Mouse (Mus musculus): Measurements from ENCODE around the gene Rsph3b. TPM values are rescaled to one million over a fixed set of nuclear protein-coding genes. Genes with fewer than 3 reads are reported as not detected.
"Not testable (repeated sequence)": the region's sequence is repeated elsewhere in the genome, so short reads cannot be mapped to it uniquely, and the experiment has no call there.

The Rsph3b gene
- polyA plus RNA-seq, 1 experiment = 17.7 TPM

DNA sequence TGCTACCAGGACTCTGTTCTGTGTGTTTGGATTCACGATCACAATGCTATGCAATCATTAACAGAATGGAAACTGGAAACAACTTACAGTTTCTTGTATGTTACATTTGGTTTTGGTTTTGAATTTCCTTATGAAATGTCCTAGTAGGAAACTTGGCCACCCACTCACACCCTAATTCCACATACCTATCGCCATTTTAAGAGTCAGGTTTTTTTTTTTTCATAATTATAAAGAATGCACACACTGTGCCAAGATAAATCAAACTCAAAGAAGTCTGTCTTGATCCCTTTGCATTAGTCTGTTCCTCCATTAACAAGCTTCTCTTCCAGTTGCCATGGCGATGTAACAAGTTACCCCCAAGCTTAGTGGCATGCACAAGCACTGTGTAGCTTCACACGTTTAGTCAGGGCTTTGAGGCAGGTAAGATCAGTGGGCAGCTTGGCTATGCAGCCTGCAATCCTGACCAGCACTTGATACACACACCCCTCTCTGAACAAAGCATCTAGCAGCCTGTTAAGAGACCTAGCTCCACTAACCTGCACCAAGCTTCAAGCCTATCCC, 24.4 kb upstream of the Rsph3b start:
- not testable (repeated sequence) for H3K36me3 ChIP-seq (ENCODE audit: control insufficient read depth, insufficient read depth, low read length, poor library complexity, severe bottlenecking); H3K9ac ChIP-seq (ENCODE audit: low read depth, poor library complexity, severe bottlenecking); H3K4me3 ChIP-seq (ENCODE audit: low read depth, low read length); H3K27ac ChIP-seq (ENCODE audit: insufficient read depth, low read length); H3K9me3 ChIP-seq (replicated peaks; ENCODE audit: control insufficient read depth, insufficient read depth, low read length, poor library complexity, severe bottlenecking); H3K27me3 ChIP-seq (ENCODE audit: control insufficient read depth, insufficient read depth, low read length, poor library complexity, severe bottlenecking); H3K4me1 ChIP-seq (ENCODE audit: control insufficient read depth, insufficient read depth, low read length)

DNA sequence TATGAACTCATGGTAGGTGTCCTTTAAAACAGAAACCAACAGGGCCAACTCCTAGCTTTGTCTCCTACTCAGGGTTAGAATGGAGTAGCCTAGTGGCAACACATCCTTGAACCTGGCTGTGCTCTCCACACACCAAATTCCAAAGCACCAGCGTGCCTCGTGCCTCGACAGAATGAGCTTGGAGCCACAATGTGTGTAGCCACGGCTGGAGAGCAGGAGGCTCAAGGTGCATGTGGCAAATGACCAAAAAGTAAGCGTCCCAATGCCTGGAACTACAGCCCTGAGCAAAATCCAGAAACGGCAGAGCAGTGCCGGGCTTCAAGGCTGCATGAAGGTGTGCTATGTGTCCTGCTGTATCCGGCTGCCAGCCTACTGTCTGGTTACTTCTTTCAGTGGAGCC, 22.8 kb upstream of the Rsph3b start:
- not testable (repeated sequence) for H3K27me3 ChIP-seq (ENCODE audit: control insufficient read depth, insufficient read depth, low read length, poor library complexity, severe bottlenecking); H3K9ac ChIP-seq (ENCODE audit: low read depth, poor library complexity, severe bottlenecking); H3K36me3 ChIP-seq (ENCODE audit: control insufficient read depth, insufficient read depth, low read length, poor library complexity, severe bottlenecking); H3K9me3 ChIP-seq (replicated peaks; ENCODE audit: control insufficient read depth, insufficient read depth, low read length, poor library complexity, severe bottlenecking); H3K27ac ChIP-seq (ENCODE audit: insufficient read depth, low read length); H3K4me3 ChIP-seq (ENCODE audit: low read depth, low read length); H3K4me1 ChIP-seq (ENCODE audit: control insufficient read depth, insufficient read depth, low read length)

DNA sequence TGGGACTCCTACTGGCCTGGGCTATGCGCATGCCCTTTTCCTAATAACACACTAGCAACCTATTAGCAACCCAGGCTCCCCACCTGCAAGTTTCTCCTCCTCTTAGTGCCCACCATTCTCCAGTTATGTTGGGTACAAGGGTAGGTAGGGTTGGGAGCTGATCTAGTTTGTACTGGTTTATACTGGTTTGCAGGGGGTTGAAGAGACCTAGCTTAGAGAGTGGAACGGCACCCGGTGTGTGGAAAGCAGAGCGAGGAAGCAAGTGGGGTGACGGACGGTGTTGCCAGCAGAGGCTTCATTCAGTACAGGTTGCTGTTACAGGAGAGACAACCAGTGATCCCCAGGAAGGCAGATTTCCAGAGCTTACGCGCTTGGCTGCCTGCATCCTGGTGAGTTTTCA, 21.9 kb upstream of the Rsph3b start, which contains the start of gene Rnaset2b:
Gene Rnaset2b, plus strand, starts transcription at position 301 of the 400 bp plus-strand sequence.
- not testable (repeated sequence) for H3K4me1 ChIP-seq (ENCODE audit: control insufficient read depth, insufficient read depth, low read length); H3K9ac ChIP-seq (ENCODE audit: low read depth, poor library complexity, severe bottlenecking); H3K36me3 ChIP-seq (ENCODE audit: control insufficient read depth, insufficient read depth, low read length, poor library complexity, severe bottlenecking); H3K27ac ChIP-seq (ENCODE audit: insufficient read depth, low read length); H3K9me3 ChIP-seq (replicated peaks; ENCODE audit: control insufficient read depth, insufficient read depth, low read length, poor library complexity, severe bottlenecking); H3K4me3 ChIP-seq (ENCODE audit: low read depth, low read length); H3K27me3 ChIP-seq (ENCODE audit: control insufficient read depth, insufficient read depth, low read length, poor library complexity, severe bottlenecking)

DNA sequence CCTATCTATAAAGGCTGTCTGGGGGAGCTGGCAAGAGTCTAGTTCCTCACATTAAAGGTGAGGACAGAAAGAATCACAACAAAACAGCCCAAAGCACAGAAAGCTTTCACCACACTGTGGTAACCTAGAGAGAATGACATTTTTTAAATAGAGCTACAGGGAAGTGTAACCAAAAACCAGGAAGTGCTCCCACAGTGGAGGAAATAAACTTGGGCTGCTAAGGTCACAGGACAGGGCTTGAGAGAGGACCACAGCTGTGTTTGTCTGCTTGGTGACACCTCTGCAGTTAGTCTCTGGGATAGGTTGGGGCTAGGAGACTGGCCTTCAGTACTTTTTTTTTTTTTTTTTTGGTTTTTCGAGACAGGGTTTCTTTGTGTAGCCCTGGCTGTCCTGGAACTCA, 19.2 kb upstream of the Rsph3b start:
- not testable (repeated sequence) for H3K4me3 ChIP-seq (ENCODE audit: low read depth, low read length); H3K27me3 ChIP-seq (ENCODE audit: control insufficient read depth, insufficient read depth, low read length, poor library complexity, severe bottlenecking); H3K9ac ChIP-seq (ENCODE audit: low read depth, poor library complexity, severe bottlenecking); H3K4me1 ChIP-seq (ENCODE audit: control insufficient read depth, insufficient read depth, low read length); H3K9me3 ChIP-seq (replicated peaks; ENCODE audit: control insufficient read depth, insufficient read depth, low read length, poor library complexity, severe bottlenecking); H3K27ac ChIP-seq (ENCODE audit: insufficient read depth, low read length); H3K36me3 ChIP-seq (ENCODE audit: control insufficient read depth, insufficient read depth, low read length, poor library complexity, severe bottlenecking)

DNA sequence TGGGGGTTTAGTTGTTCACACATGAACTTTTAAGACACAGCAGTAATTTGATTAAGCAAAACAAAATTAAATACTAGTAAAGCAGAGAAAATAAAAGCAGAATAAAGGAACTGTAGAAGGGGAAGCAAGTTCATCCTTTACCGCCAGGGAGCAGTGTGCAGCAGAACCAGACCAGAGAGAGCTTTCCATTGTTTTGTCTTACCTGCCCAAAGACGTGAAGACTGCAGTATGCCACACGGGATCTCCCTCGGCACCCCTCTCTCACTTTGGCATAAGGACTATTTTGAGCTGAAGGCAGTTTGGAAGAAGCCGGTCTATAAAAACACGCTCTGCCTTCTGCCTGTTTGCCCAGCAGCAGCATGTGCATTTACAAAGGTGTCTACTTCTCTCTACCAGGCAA, 16.9 kb upstream of the Rsph3b start:
- not testable (repeated sequence) for H3K4me3 ChIP-seq (ENCODE audit: low read depth, low read length); H3K9ac ChIP-seq (ENCODE audit: low read depth, poor library complexity, severe bottlenecking); H3K9me3 ChIP-seq (replicated peaks; ENCODE audit: control insufficient read depth, insufficient read depth, low read length, poor library complexity, severe bottlenecking); H3K27ac ChIP-seq (ENCODE audit: insufficient read depth, low read length); H3K36me3 ChIP-seq (ENCODE audit: control insufficient read depth, insufficient read depth, low read length, poor library complexity, severe bottlenecking); H3K4me1 ChIP-seq (ENCODE audit: control insufficient read depth, insufficient read depth, low read length); H3K27me3 ChIP-seq (ENCODE audit: control insufficient read depth, insufficient read depth, low read length, poor library complexity, severe bottlenecking)
- peak; percentile 18 for TF ChIP-seq CTCF (IDR thresholded peaks at IDR 0.05; ENCODE audit: low read depth, low read length)

DNA sequence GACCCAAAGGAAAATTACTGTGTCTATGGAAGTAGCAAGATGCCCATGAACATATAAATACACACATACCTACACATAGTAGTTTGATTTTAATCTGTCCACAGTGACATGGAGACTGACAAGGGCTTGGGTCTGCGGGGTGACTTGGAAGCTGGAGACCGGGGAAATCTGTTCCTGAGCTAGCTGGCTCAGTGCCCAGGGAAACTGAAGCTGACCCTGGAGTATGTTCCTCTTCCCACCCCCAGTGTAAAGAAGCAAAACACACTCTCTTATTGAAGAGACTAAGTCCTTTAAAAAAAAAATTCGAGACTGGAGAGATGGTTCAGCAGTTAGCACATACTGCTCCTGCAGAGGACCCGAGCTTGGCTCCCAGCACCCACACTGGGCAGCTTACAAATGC, 14.5 kb upstream of the Rsph3b start:
- H3K27me3 ChIP-seq (ENCODE audit: control insufficient read depth, insufficient read depth, low read length, poor library complexity, severe bottlenecking); H3K36me3 ChIP-seq (ENCODE audit: control insufficient read depth, insufficient read depth, low read length, poor library complexity, severe bottlenecking); H3K4me1 ChIP-seq (ENCODE audit: control insufficient read depth, insufficient read depth, low read length); H3K9me3 ChIP-seq (replicated peaks; ENCODE audit: control insufficient read depth, insufficient read depth, low read length, poor library complexity, severe bottlenecking); H3K9ac ChIP-seq (ENCODE audit: low read depth, poor library complexity, severe bottlenecking); H3K27ac ChIP-seq (ENCODE audit: insufficient read depth, low read length); H3K4me3 ChIP-seq (ENCODE audit: low read depth, low read length): not testable (repeated sequence)

DNA sequence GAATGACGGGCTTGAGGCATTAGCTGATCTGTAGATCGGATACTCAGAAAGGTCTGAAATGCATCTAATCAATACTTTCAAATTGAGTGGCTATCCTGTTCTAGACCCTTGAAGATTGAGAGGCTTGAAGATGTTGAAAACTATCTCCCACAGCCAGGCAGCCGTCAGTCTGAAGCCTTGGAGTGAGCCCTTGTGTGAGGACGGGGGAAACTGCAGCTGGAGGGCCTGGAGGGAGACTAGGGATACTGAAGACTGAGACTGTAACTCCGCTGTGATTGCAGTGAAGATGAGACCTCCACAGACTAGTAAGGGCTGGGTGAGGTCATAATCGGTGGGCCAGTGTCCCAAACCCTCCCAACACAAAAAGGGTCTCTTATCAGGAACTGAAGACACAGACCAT, 13.9 kb upstream of the Rsph3b start:
- H3K27me3 ChIP-seq (ENCODE audit: control insufficient read depth, insufficient read depth, low read length, poor library complexity, severe bottlenecking); H3K9ac ChIP-seq (ENCODE audit: low read depth, poor library complexity, severe bottlenecking); H3K9me3 ChIP-seq (replicated peaks; ENCODE audit: control insufficient read depth, insufficient read depth, low read length, poor library complexity, severe bottlenecking); H3K4me3 ChIP-seq (ENCODE audit: low read depth, low read length); H3K4me1 ChIP-seq (ENCODE audit: control insufficient read depth, insufficient read depth, low read length); H3K36me3 ChIP-seq (ENCODE audit: control insufficient read depth, insufficient read depth, low read length, poor library complexity, severe bottlenecking); H3K27ac ChIP-seq (ENCODE audit: insufficient read depth, low read length): not testable (repeated sequence)

DNA sequence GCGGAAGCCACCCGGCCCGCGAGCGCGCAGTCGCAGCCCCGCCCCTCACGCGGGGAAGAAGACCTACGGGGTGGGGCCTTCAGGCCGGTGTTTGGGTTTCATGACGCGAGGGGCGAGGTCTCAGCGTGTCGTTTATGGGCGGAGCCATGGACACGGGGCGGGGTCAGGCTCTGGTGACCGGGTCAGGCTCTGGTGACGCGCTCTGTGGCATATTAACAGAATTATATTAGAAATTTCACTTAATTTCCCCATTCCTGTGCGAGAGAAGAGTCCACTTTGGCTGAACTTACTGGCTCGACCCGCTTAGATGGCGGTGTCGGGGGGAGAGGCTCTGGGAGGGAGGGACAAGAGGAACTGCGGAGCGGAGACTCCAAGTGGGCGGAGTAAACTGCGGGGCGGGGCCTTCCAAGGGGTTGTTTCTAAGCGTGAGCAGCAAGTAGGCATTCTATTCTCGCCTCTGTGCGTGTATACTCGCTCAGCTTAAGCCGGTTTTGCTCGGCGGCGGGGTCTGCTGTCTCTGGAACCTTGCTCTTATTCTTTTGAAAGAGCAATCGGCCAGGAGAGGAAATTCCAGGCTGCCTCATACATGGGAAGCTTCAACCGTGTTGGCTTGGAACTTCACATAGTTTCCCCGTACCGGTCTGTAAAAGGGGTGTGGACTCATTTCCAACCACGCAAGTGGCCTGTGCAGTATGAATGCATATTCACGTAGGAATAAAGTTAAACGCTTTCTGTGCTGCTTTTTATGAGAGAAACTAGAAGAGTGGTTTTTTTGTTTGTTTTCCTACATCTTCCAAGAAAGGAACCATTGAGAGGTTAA, 12.9 kb upstream of the Rsph3b start:
- Histone ChIP-seq H3K9ac (ENCODE audit: low read depth, poor library complexity, severe bottlenecking) (peak overlapping the region; percentile 99), H3K4me3 (ENCODE audit: low read depth, low read length) (peak overlapping the region; percentile 77)
- H3K4me1 ChIP-seq (ENCODE audit: control insufficient read depth, insufficient read depth, low read length); H3K27me3 ChIP-seq (ENCODE audit: control insufficient read depth, insufficient read depth, low read length, poor library complexity, severe bottlenecking); H3K36me3 ChIP-seq (ENCODE audit: control insufficient read depth, insufficient read depth, low read length, poor library complexity, severe bottlenecking); H3K27ac ChIP-seq (ENCODE audit: insufficient read depth, low read length); H3K9me3 ChIP-seq (replicated peaks; ENCODE audit: control insufficient read depth, insufficient read depth, low read length, poor library complexity, severe bottlenecking): not testable (repeated sequence)

DNA sequence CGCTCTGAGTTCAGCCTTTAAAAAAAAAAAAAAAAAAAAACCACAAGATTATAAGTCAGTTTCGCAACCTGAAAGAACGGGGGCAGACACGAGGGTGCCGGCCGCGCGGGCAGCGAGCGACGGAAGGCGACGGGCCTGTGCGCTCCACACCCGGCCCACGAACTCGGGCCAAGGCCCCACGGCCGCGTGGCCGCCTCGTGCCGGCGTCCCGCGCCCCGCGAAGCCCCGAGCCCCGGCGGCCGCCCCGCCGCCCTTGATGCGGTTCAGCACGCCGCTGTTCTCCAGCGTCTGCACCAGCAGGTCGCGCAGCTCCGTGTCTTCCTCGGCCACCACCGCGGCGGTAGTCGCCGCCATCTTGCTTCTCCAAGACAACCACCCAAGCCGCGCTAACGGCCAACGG, 12.3 kb upstream of the Rsph3b start, which contains the start of gene Tagap1:
Gene Tagap1, minus strand, starts transcription at position 381 of the 400 bp plus-strand sequence.
- H3K36me3 ChIP-seq (ENCODE audit: control insufficient read depth, insufficient read depth, low read length, poor library complexity, severe bottlenecking); H3K27me3 ChIP-seq (ENCODE audit: control insufficient read depth, insufficient read depth, low read length, poor library complexity, severe bottlenecking); H3K4me1 ChIP-seq (ENCODE audit: control insufficient read depth, insufficient read depth, low read length); H3K9me3 ChIP-seq (replicated peaks; ENCODE audit: control insufficient read depth, insufficient read depth, low read length, poor library complexity, severe bottlenecking); H3K27ac ChIP-seq (ENCODE audit: insufficient read depth, low read length): not testable (repeated sequence)
- Histone ChIP-seq H3K9ac (ENCODE audit: low read depth, poor library complexity, severe bottlenecking) (peak within 1 kb of the TSS; percentile 99), H3K4me3 (ENCODE audit: low read depth, low read length) (peak within 1 kb of the TSS; percentile 77)

DNA sequence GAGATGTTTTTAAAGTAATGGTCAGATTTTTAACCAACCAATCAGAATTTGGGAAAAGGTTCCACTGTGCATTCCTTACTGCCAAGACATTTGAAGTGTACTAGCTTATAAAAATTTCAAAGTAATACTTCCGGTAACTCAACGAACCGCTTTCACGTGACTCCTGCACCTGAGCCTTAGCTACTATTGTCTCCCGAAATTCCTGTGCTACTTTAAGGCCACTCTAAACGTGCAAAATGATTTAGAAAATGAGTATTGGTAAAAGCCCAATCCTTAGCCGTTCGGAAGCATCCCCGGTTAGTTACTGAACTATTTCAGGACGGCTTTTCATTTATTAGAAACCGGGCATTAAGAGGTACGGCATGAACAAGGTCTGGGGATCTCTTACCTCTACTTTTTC, 11.9 kb upstream of the Rsph3b start:
- H3K4me1 ChIP-seq (ENCODE audit: control insufficient read depth, insufficient read depth, low read length); H3K36me3 ChIP-seq (ENCODE audit: control insufficient read depth, insufficient read depth, low read length, poor library complexity, severe bottlenecking); H3K9me3 ChIP-seq (replicated peaks; ENCODE audit: control insufficient read depth, insufficient read depth, low read length, poor library complexity, severe bottlenecking); H3K27ac ChIP-seq (ENCODE audit: insufficient read depth, low read length); H3K27me3 ChIP-seq (ENCODE audit: control insufficient read depth, insufficient read depth, low read length, poor library complexity, severe bottlenecking): not testable (repeated sequence)
- H3K9ac ChIP-seq (ENCODE audit: low read depth, poor library complexity, severe bottlenecking) = peak overlapping the region; percentile 99
- peak overlapping the region; percentile 60 for H3K4me3 ChIP-seq (ENCODE audit: low read depth, low read length)
